Mouse (Mus musculus) small intestine, adult 2 months (tissue): ENCODE results near the gene Nme7. TPM values are rescaled to one million over a fixed set of nuclear protein-coding genes. Genes with fewer than 3 reads are reported as not detected.

Experiments used
- H3K27ac ChIP-seq: fragments of 200-500 bp; 2 replicates; pipeline ENCODE4 v1.5.1; 2012; ENCODE audit warnings: low read depth, low read length, control low read depth, inconsistent platforms; ENCODE audit not compliant: insufficient read depth
- H3K27me3 ChIP-seq: fragments of 200-500 bp; 2 replicates; pipeline ENCODE4 v1.6.1; 2012; ENCODE audit warnings: mild to moderate bottlenecking, moderate library complexity, low read length, inconsistent platforms; ENCODE audit not compliant: control insufficient read depth, insufficient read depth
- H3K36me3 ChIP-seq: fragments of 200-500 bp; 2 replicates; pipeline ENCODE4 v1.6.1; 2012; ENCODE audit warnings: mild to moderate bottlenecking, low read length, control low read depth, inconsistent platforms; ENCODE audit not compliant: control insufficient read depth, insufficient read depth
- H3K4me1 ChIP-seq: fragments of 200-500 bp; 2 replicates; pipeline ENCODE4 v1.6.1; 2012; ENCODE audit warnings: low read length, inconsistent platforms, mixed read lengths; ENCODE audit not compliant: control insufficient read depth, insufficient read depth, insufficient read length
- H3K4me3 ChIP-seq: fragments of 200-500 bp; 2 replicates; pipeline ENCODE4 v1.5.1; 2012; ENCODE audit warnings: low read depth, mild to moderate bottlenecking, control low read depth, inconsistent platforms, low read length, moderate library complexity
- CTCF ChIP-seq: fragments of 200-500 bp; IDR thresholded peaks from 2 replicates; pipeline ENCODE4 v1.5.1; 2012; ENCODE audit warnings: low read depth, mild to moderate bottlenecking, control low read depth, inconsistent platforms, low read length, moderate library complexity, mixed read lengths; ENCODE audit not compliant: insufficient replicate concordance, insufficient read length; ENCODE audit errors: extremely low read depth
- POLR2A ChIP-seq: fragments of 200-500 bp; IDR thresholded peaks from 2 replicates; pipeline ENCODE4 v1.6.1; 2012; ENCODE audit warnings: low read depth, mild to moderate bottlenecking, control low read depth, inconsistent platforms, low read length, moderate library complexity
- WGBS: fragments of 180-500 bp; shearing (Covaris S2); methylation state at CpG from one replicate; pipeline ENCODE4 v1.1.7; 2018; 5-methylcytosine and 5-hydroxymethylcytosine counted together
- polyA plus RNA-seq: library from polyadenylated mRNA; depleted of rRNA; stranded (reverse); fragments of >200 nt; gene quantifications from 2 replicates; pipeline ENCODE4 v1.2.3, GENCODE M21; 2012

Gene Nme7
- polyA plus RNA-seq, 1 experiment = 1.9 TPM

GRCm38 (mm10) chr1:164276552-164276951 lies 27.4 kb upstream of the Nme7 start:
- no peak for TF ChIP-seq POLR2A
- TF ChIP-seq CTCF = no peak
- Histone ChIP-seq H3K4me3 (no peak overlapping the region), H3K36me3 (no peaks in the 10 kb centered on the region; the same call in 1 of the 2 replicates), H3K4me1 (no peaks in the 10 kb centered on the region), H3K27ac (no peak overlapping the region), H3K27me3 (no peaks in the 10 kb centered on the region)
- WGBS = 83% methylated on average over 3 of the region's 3 CpGs

GRCm38 (mm10) chr1:164279332-164279731 lies 24.6 kb upstream of the Nme7 start:
- WGBS = 77% methylated on average over 4 of the region's 4 CpGs
- Histone ChIP-seq H3K36me3 (peaks cover 2% of the 10 kb centered on the region; the same call in 1 of the 2 replicates), H3K27ac (no peak overlapping the region), H3K4me3 (no peak overlapping the region), H3K4me1 (no peaks in the 10 kb centered on the region), H3K27me3 (no peaks in the 10 kb centered on the region)
- no peak for TF ChIP-seq CTCF
- TF ChIP-seq POLR2A = no peak

GRCm38 (mm10) chr1:164284007-164284406 lies 19.9 kb upstream of the Nme7 start:
- Histone ChIP-seq H3K36me3 (peaks cover 2% of the 10 kb centered on the region; the same call in 1 of the 2 replicates), H3K27me3 (no peaks in the 10 kb centered on the region), H3K27ac (no peak overlapping the region), H3K4me1 (no peaks in the 10 kb centered on the region), H3K4me3 (no peak overlapping the region)
- TF ChIP-seq POLR2A (no peak), CTCF (no peak)
- WGBS = 91% methylated on average over 3 of the region's 3 CpGs

- TF ChIP-seq CTCF = no peak
- 78% methylated on average over 15 of the region's 15 CpGs for WGBS
- no peaks in the 10 kb centered on the region for H3K27me3 ChIP-seq
- H3K4me1 ChIP-seq = no peaks in the 10 kb centered on the region
- no peak overlapping the region for H3K4me3 ChIP-seq
- H3K27ac ChIP-seq = no peak overlapping the region
- peaks cover 15% of the 10 kb centered on the region for H3K36me3 ChIP-seq
These were observed 16.5 kb upstream of the Nme7 start for GRCm38 (mm10) chr1:164287406-164287805.

- Histone ChIP-seq H3K4me3 (no peak overlapping the region), H3K36me3 (peaks cover 41% of the 10 kb centered on the region), H3K27me3 (no peaks in the 10 kb centered on the region), H3K27ac (no peak overlapping the region), H3K4me1 (no peaks in the 10 kb centered on the region)
- 75% methylated on average over 5 of the region's 5 CpGs for WGBS
- TF ChIP-seq POLR2A (no peak), CTCF (no peak)
These were observed 11.9 kb upstream of the Nme7 start for GRCm38 (mm10) chr1:164292040-164292439.

- Histone ChIP-seq H3K4me3 (no peak overlapping the region), H3K27me3 (no peaks in the 10 kb centered on the region), H3K4me1 (no peaks in the 10 kb centered on the region), H3K36me3 (peaks cover 55% of the 10 kb centered on the region), H3K27ac (no peak overlapping the region)
- TF ChIP-seq CTCF (no peak), POLR2A (no peak)
- 93% methylated on average over 6 of the region's 6 CpGs for WGBS
These were observed 9.8 kb upstream of the Nme7 start for GRCm38 (mm10) chr1:164294071-164294470.

GRCm38 (mm10) chr1:164296473-164296872 lies 7.4 kb upstream of the Nme7 start:
- 95% methylated on average over 4 of the region's 5 CpGs for WGBS
- Histone ChIP-seq H3K27ac (no peak overlapping the region), H3K27me3 (no peaks in the 10 kb centered on the region), H3K4me3 (no peak overlapping the region), H3K4me1 (no peaks in the 10 kb centered on the region), H3K36me3 (peaks cover 63% of the 10 kb centered on the region)
- no peak for TF ChIP-seq POLR2A
- TF ChIP-seq CTCF = no peak

- Histone ChIP-seq H3K4me3 (no peak overlapping the region), H3K27me3 (no peaks in the 10 kb centered on the region), H3K36me3 (peaks cover 43% of the 10 kb centered on the region), H3K27ac (no peak overlapping the region), H3K4me1 (no peaks in the 10 kb centered on the region)
- 79% methylated on average over 4 of the region's 4 CpGs for WGBS
- no peak for TF ChIP-seq CTCF
These were observed 2.0 kb upstream of the Nme7 start for GRCm38 (mm10) chr1:164301949-164302348.
